Mouse (Mus musculus): ENCODE data around the gene Gm49383.
"Not testable (repeated sequence)": the region's sequence is repeated elsewhere in the genome, so short reads cannot be mapped to it uniquely, and the experiment has no call there.

DNA sequence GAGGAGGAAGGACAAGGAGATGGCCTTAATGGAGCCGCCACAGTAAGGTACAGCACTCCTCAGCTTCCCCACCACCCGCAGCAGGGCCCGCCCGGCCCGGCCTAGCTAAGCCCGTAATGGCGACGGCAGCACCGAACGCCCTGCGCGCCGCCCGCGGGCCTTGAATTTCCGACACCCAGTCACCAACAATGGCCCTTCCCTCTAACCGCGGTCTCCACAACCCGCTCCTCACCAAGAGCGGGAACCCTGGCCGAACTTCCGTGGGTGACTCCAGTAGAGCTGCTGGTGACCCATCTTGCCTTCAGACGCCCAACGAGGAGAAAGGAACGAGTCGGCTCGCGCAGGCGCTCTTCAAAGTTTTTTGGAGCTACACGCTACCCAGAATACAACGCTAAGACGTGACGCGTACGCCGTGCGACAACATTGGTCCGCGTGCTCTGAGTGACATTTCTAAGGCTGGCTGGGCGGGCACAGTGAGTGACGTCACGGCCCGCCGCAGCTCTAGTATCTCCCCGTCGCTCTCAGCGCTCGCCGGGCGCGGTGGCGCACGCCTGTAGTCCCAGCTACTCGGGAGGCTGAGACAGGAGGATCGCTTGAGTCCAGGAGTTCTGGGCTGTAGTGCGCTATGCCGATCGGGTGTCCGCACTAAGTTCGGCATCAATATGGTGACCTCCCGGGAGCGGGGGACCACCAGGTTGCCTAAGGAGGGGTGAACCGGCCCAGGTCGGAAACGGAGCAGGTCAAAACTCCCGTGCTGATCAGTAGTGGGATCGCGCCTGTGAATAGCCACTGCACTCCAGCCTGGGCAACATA lies 37.9 kb downstream of the Gm49383 start, which contains the start of gene Rps29:
- peak; percentile 86 for TF ChIP-seq POLR2A (IDR thresholded peaks at IDR 0.05; ENCODE audit: control insufficient read depth, low read depth, low read length)
- TF ChIP-seq CTCF (IDR thresholded peaks at IDR 0.05; ENCODE audit: control insufficient read depth, insufficient read depth, insufficient replicate concordance, low read depth, low read length), result not testable (repeated sequence)

All from testis, adult 2 months (tissue).